Mouse (Mus musculus) CH12F3 (cell line): ENCODE data around the gene Fbxo30.

ENCODE experiments used
- in situ Hi-C: fragments of 300-500 bp; cut with MboI; formaldehyde crosslinking; loops from 2 replicates; pipeline ENCODE4 v1.14.3; 2020; ENCODE audit warnings: low sequenced_read_pairs

Fbxo30 gene

DNA sequence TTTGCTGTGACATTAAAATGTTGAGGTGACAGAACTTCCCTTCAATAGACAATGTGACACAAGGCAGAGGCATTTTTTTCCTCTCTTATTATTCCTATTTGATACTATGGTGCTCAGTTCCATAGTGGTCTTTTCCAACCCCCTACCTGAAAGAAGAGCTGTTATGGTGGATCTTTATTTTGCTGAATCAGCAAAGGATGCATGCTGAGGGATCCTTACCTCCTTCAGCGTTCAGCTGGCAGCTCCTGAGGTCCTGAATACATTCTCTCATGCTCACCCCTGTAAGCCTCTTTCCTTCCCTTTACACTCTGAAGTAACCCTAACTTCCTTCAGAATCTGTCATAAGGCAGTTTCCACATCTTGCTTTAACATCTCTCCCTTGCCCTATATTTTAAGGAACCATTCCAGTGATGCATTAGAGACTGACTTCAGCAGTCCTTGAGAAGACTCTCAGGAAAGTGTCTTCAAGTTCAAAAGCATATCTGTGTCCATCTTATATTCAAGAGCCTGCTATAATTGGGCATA lies 38.4 kb downstream of the Fbxo30 start:
- in situ Hi-C loops, result no loop called here

DNA sequence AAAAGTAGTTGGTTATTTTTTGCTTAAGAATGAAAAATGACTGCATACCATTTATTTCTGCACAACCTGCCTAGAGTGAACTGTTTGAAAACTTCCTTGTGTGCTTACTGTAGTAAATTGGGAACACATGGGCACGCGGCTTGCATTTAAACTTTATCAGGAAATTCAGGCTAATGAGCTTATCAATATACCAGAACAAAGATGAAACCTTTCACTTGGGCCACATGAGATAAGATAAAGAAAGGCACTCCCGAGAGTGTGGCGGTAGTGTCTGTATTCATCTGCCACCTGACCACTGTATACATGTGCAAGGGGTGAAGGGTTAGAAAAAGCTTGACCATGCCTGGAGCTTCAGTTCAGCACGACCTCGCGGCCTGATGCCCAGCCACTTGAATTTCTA lies 41.2 kb downstream of the Fbxo30 start:
- in situ Hi-C loops, result no loop called here

DNA sequence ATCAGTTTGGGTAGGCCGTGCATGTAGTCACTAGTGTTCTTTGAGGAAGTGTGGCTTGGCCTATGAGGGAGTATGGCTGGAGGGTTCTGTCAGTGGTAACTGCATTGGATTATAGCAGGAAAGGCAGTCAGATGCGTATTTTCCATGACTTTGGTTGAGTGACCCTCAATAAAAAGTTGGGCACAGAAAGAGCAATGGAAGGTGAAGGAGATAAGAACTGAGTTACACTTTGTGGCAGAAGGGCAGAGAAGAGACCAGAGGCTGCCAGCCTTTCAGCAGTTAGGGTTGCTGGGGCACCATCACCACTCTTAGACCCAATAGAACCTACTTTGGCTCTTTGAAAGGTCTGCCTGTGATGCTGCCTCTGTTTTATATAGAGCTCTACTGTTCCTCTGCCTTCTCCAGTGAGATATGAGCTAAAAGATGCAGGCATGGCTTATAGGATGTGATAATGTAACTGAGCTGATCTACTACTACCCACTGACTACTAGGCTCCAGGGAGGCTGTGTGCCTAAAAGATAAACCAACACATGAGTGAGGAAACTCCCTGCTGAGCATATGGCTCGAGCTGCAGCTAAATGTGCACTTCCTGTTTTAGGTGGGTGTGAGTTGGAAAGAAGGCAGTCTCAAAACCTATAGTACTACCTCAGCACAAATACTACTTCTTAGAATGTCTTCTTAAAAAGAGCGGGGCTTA lies 42.2 kb downstream of the Fbxo30 start:
- in situ Hi-C loops, result no loop called here

DNA sequence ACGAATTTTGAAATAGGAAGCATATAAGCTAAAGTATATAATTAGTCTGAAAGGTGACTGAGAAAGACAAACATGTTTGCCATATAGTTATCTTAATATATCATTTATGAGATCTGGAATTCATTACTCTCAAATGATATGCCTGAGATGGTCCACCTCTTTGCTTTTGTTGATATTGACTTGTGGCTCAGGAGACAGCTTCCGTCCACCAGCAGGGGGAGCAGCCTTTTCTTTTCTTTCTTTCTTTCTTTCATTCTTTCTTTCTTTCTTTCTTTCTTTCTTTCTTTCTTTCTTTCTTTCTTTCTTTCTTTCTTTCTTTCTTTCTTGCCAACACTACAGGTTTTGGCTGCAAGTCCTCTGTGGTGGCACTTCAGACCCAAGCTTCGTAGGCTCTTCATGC lies 45.4 kb downstream of the Fbxo30 start:
- in situ Hi-C loops, result no loop called here

DNA sequence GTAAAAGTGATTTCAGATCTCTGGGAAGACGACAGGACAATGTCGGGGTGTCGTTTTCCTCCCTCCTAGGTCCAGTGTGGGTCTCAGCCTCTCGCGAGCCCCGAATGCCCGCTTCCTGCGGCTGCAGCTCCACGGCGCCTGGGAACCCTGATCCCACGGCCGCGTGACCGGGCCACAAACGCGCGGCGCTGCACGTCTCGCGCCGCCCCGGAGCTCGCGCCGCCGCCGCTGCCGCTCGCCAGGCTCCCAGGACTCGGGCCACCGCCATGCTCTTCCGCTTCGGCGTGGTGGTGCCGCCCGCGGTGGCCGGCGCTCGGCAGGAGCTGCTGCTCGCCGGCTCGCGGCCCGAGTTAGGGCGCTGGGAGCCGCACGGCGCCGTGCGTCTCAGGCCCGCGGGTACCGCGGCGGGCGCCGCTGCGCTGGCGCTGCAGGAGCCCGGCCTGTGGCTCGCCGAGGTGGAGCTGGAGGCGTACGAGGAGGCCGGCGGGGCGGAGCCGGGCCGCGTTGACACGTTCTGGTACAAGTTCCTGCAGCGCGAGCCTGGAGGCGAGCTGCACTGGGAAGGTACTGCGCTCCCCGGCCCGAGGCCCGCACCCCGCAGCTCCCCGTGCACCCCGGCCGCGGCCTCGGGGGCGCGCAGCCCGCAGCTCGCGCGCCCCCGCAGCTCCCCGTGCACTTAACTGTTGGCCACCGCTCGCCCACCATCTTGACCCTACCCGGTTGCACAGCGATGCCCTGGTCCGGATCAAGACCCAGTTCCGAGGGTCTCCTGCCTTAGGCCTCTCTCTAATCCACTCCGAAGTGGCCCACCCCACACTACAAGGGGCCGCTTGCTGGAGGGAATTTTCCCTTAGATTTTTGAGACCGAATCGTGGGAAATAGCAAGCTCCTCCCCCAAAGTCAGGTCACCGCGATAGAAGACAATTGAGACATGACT lies 62.3 kb downstream of the Fbxo30 start, which contains the start of gene Epm2a:
TSS of gene Epm2a (plus strand) at position 200 of the 937 bp plus-strand sequence.
- in situ Hi-C loops, result no loop called here

DNA sequence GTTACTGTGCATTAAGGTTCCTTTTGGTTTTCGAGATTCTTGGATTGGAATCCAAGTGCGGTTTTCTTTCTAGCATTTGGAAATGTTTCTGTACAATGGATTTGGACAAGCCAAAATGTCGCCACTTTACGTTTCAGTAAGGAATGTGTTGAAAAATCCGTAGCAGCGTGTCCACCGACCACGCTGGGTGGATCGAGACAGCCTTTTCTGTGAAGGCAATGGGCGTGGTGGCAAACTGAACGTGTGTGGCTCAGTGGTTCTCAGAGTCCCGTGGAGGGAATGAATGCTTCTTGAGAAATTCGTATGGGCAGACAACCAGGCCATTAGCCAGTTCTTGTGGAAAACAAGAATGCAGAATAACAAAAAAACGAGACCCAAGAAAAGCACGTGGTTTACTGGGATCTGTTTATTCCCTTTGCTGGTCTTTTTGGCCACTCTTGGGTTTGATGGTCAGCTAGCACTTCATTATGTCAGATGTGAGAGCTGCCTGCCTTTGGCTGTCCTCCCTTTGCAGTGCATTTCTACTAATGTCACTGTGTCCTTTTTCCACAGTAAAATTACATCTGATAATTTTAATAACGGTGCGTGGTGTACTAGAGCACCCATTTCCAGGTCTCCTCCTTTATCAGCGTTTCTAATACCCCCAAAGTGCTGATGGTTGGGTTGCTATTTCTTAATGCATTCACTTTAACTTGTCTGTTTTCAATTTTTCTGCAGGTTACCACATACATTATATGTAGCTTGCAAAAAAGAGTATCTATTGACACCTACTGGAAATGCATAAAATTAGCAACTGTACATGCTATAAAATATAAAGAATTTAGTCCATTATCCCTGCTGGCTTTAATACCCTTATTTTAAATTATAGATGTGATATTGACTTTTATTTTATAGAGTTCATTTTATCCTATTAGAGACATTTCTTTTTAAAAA lies 63.7 kb downstream of the Fbxo30 start:
- in situ Hi-C loops, result no loop called here
